Mouse (Mus musculus): ENCODE data around the gene Olfr497.

Gene Olfr497

GRCm38 (mm10) chr7:108420121-108420520, at the start of gene Olfr497:
Olfr497 (plus strand) TSS chr7:108420421.
- no peak for DNase-seq (ENCODE audit: low spot score in 2 of 2)

DNA sequence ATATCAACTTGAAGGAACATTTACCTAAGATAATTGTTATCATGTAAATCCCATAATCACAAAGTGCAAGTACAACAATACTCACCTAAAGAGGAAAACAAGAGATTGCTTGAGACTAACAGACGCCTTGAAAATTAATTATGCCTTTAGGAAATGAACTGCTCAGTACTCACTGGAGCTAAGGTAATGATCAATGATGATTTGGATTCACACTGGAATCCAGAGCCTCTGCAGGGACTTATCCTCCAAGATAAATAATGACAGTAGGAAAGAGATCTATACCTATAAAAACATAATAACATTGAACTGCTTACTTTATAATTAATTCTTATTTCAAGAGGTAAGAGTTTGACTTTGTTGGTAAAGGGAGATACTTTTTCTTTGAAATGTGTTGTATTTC, 27.4 kb upstream of the Olfr497 start, which contains the start of gene Olfr495:
TSS of gene Olfr495 (plus strand) at position 301 of the 400 bp plus-strand sequence.
- no peak for DNase-seq (ENCODE audit: low spot score in 2 of 2)

DNA sequence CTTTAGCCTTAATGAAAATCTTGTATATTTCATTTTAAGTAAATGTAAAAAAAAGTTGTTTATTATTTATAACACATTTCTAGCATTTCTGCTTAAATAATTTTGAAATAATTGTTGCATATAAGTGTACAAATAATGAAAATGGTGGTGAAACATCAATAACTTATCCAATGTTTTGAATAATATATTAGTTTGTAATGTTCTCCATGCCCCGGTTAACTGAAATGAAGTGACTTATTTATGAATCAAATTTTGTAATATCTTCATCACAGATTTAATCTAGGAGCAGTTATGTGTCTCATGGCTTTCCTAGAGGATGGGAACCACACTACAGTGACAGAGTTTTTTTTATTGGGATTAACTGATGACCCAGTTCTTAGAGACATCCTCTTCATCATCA, 44.8 kb downstream of the Olfr497 start, which contains the start of gene Olfr498:
TSS of gene Olfr498 (plus strand) at position 301 of the 400 bp plus-strand sequence.
- DNase-seq (ENCODE audit: low spot score in 2 of 2): no peak
